Mouse (Mus musculus) mesoderm, embryonic 11.5 days (tissue): Measurements from ENCODE around the gene Gm5460.
A peak's percentile ranks its signal among the peaks of the same experiment; 100 is the strongest.

Experiments used
- DNase-seq: peaks from one replicate; pipeline ENCODE4 v3.0.0-alpha.2; 2012; ENCODE audit warnings: low read depth, low spot score

Gene Gm5460

GRCm38 (mm10) chr14:34016381-34016780 is at the start of gene Gm5460:
TSS of gene Gm5460 (plus strand) at chr14:34016758.
- no peak for DNase-seq

GRCm38 (mm10) chr14:33972679-33973078 is 43.9 kb upstream of the Gm5460 start:
- DNase-seq: no peak

- no peak for DNase-seq
These were observed 41.8 kb upstream of the Gm5460 start for GRCm38 (mm10) chr14:33974752-33975151.

GRCm38 (mm10) chr14:33977748-33978147 is 38.8 kb upstream of the Gm5460 start:
- DNase-seq: no peak

DNA sequence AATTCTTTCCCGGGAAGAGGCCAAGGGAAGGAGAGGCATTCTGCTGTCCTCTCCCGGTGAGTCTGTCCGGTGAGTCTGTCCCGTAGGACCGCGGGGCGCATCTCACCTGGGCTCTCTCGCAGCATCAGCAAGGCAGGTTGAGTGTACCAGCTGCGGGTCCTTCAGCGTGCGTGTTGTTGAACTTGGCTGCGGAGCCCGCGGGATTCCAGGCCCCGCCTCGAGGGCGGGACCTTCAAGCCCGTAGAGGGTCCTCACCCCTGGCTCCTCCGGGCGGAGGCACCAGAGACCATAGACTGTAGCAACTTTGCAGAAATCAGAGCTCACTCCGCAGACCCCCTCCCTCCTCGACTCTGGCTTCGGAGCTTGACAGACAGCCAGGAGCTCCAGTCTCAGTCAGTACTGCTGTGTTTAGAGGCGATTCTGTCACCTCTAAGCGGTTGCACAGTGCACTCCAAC is 37.9 kb upstream of the Gm5460 start, which contains the start of gene Zfp488:
Gene Zfp488, minus strand, starts transcription at position 161 of the 456 bp plus-strand sequence.
- DNase-seq: peak; percentile 60

DNA sequence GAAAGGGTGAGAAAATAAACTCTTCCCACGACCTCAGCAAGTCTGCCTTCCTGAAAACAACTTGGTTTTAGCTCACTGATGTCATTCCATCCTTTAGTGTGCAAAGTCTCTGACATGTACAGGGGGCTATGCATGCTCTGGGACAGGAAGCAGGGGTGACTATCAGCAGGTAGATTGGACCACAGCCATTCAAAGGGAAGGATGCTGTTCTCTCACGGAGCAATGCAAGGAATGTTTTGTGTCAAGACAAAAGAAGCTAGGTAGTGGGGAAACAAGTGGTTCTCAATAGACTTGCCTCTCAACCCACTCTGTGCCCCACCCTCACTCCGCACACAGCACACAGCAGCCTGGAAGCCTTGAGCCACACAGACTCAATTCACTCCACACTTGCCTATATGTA is 27.4 kb upstream of the Gm5460 start:
- DNase-seq: no peak

DNA sequence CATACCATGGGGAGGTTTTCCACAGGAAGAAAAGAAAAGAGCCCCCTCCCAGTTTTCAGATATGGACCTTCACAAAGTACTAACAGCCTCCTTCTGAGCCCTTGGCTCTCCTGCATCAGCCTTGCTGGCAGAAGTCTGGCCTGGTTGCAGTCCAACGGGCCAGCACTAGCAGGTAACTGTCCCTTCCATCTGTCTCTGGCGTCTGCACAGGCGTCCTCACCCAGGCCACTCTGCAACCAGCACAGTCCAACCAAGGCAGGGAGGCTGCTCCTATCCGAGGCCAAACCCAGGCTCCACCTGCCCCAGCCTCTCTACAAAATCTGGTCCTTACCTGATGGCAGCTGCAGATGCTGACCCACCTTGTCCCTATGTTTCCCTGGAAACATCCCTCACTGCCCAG is 24.6 kb upstream of the Gm5460 start:
- no peak for DNase-seq

GRCm38 (mm10) chr14:33993051-33993450 is 23.5 kb upstream of the Gm5460 start:
- no peak for DNase-seq

DNA sequence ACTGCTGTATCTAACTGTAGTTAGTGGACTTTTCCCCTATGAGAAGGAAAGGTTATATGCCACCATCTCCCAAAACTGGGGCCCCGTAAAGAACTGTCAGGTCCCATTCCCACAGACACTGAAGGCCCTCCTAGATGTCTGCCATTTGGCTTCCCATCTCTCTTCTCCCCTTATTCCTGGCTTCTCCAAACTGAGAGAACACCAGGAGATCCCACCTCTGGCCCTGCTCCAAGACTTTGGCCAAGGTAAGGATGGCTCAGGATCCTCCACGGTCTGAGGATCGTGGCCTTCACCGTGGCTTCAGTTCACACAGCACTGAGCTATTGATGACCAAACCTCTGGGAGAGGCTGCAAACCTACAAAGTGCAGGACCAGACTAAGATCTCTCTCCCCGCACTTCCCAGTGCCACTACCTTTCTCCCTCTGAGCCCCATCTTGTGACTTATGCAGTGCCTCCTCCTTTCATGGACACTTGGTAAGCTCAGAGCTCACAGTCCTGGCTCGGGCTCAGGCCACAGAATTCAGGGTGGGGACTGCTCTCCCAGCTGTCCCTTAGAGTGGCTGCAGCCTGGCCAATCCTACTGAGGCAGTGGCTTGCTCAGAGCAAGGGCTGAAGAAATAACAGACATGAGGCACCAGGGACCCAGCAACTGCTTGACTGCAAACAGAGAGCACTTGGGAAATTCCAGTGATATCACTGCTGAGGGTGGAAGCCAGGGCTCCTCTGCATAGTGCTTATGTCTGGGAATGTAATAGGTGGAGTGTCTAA is 22.9 kb upstream of the Gm5460 start:
- no peak for DNase-seq

GRCm38 (mm10) chr14:33997427-33997826 is 19.1 kb upstream of the Gm5460 start:
- DNase-seq: no peak

GRCm38 (mm10) chr14:34000076-34000475 is 16.5 kb upstream of the Gm5460 start:
- no peak for DNase-seq

DNA sequence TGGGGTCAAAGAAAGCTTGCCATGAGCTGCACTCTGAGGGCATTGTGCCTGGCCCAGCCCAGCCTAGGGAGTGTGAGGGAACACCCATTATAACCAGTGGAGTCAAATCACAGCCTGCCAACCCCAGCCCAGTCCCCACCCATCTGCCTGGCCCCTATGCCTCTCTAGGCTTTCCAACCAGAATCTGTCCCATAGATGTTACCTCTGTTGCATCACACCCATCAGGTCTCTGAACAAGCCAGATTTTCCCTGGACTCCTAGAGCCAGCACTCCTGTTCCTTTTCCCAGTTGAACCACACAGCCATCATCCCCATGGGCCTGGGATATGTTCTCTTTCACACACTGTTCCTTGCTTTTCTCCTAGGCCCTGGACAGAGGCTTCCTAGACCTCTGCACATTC is 15.1 kb upstream of the Gm5460 start:
- DNase-seq: no peak

- no peak for DNase-seq
These were observed 14.2 kb upstream of the Gm5460 start for GRCm38 (mm10) chr14:34002358-34002757.

- DNase-seq: no peak
These were observed 1.5 kb upstream of the Gm5460 start, which contains the start of gene Gm30083 for GRCm38 (mm10) chr14:34015063-34015462. TSS of gene Gm30083 (minus strand) at chr14:34015182.

DNA sequence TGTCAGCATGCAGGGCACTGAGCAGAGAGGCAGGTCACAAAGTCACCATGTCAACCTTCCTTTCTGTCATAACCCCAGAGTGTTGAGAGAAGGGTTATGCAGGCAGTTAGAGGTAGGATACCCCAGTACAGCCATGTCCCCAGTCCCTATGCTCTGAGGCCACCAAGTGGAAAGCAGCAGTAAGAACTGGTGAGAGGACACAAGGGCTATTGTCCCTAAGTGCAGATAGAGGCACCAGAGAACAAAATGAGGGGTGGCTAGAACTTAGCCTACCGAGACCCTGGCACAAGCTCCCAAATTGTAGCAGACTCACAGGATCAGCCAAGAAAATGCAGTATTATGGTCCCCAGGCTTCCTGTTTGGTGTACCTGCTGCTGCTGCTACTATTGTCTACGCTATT is 380 bp downstream of the Gm5460 start:
- no peak for DNase-seq

DNA sequence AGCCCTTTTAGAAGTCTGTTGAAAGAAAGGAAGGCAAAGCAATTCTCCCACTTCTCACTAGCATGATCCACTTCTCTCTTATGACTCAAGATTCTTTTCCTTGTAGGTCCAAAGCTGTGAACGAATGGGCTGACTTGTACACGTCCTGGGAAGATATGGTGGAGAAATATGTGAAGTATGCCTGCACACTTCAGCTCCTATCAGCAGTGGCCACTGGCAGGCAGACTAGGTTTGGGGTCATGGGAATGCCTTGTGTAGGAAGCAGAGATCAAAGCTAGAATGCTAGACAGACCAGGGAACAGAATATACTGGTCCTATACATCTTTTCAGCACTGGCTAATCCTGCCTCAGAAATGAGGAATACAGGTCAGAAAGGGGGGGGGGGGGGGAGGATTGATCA is 10.2 kb downstream of the Gm5460 start:
- DNase-seq: no peak

DNA sequence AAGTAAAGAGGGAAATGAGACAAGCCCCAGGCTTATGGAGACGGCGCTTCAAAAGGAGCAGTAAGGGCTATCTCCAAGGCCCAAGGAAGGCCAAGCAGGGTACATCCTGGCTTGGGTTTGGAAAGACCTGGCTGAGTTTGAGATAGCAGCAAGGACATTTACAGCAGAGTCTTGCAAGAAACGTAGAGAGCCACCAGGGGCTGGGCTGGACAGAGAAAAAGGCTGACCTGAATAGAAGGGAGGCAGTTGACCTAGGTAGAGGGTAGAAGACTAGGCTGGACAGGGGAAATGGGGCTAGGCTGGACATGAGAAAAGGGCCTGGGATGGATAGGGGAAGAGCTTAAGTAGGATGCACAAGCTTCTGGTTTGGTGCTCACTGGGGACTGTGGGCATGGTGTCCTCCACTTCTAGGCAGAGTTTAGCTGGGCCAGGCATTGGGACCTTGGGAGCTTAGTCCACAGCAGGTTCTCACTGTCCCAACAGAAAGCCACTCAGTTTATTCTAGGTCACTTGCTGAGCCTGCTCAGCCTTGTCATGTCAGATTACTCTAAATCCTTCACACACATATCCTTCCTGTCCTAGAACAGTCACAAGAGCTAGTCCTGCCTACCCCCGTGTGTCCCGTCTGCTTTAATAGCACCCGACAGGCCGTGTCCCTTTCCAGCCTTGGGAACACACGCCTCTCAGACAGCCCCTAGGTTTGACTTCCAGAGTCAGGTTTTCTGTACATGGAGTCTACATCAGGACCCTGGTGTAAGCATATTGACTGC is 17.5 kb downstream of the Gm5460 start:
- DNase-seq: no peak

DNA sequence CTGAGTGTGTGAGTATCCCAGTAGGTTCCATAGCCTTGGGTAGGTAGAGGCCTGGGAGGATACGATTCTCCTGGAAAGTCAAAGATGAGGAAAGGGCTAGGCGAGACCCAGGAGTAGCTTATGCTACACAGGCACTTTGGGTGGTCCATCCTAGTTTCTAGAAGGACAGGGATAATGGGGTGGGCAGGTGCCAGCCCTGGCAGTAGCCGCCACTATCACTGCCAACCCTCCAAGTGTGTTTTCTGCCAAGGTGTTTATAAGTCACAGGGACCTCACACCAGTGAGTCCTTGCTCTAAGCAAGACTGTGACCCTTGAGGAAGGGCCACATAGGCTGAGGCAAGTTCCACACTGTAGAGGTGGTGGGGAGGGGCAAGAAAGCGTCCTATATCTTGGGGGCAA is 24.7 kb downstream of the Gm5460 start:
- DNase-seq: no peak

- no peak for DNase-seq
These were observed 26.8 kb downstream of the Gm5460 start for GRCm38 (mm10) chr14:34043341-34043740.

- DNase-seq: no peak
These were observed 33.7 kb downstream of the Gm5460 start for GRCm38 (mm10) chr14:34050101-34050779.

DNA sequence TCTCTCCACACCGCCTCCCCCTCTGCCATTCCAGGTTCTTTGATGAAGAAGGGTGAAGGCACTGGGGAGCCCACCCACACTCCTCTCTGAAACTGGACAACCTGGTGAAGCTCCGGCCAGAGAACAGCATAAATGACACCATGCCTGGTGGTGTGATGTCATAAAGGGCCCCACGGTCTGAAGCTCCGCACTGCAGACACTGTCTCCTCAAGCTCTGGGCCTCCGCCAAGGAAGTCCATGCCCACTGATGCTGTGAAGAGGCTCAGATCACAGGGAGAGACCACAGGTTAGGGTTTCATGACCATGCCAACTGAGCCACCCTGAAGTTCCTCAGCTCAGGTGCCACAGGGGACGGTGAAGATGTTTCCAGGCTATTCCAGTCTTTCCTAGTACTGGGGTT is 36.0 kb downstream of the Gm5460 start, which contains the start of gene Antxrl:
Gene Antxrl, plus strand, starts transcription at position 192 of the 400 bp plus-strand sequence.
- DNase-seq: no peak

DNA sequence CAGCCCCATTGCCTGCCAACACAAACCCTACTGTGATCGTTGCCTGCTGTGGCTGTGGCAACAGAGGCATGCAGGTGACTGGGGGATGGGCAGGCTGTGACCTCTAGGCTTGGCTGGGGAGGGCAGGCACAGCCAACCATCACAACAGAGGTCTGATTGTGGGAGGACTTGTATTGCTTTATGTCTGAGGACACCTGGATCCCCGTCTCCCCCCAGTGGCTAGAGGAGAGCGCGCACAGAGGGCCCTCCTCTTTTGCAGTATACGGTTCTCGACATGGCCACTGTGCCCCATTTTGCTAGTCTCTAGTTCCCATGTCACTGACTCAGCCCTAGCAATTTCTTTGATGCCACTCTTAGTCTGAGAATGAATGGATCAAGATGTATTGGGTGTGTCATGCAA is 55.1 kb downstream of the Gm5460 start:
- DNase-seq: peak; percentile 2
